ENCODE assay signal across 10 mouse cellular contexts in genomic region chr12:117627311-117627710, GRCm38 (mm10).
DNase-seq lines count a peak whose midpoint lies in the region; ATAC-seq lines count a peak whose summit lies in the region.
"Had no signal": no experiment of that assay in that cellular context is flagged by ENCODE, and none has a peak within 500 bp of the region (broad histone marks: within the 10 kb centered on the region; RNA-seq: fewer than 3 reads in every experiment).

No protein-coding gene starts in this region.

- 43% methylated on average over 2 of the region's 2 CpGs for WGBS in midbrain, embryonic 13.5 days
- WGBS in midbrain, embryonic 11.5 days: 57% methylated on average over 2 of the region's 2 CpGs
- WGBS in forebrain, embryonic 12.5 days: 25% methylated on average over 2 of the region's 2 CpGs
- WGBS in kidney, embryonic 14.5 days: 27% methylated on average over 2 of the region's 2 CpGs

- no peaks in the 10 kb centered on the region for H3K36me3 ChIP-seq in midbrain, embryonic 13.5 days
- H3K36me3 ChIP-seq in midbrain, embryonic 11.5 days (ENCODE audit: control insufficient read depth, insufficient read depth, low read length): no peaks in the 10 kb centered on the region
- no peaks in the 10 kb centered on the region for H3K36me3 ChIP-seq in forebrain, embryonic 12.5 days (replicated peaks)
- H3K36me3 ChIP-seq in kidney, embryonic 14.5 days (ENCODE audit: control insufficient read depth, insufficient read depth, low read length): no peaks in the 10 kb centered on the region
- H3K36me3 ChIP-seq: embryonic facial prominence, embryonic 13.5 days; G1E had no signal

- no peak overlapping the region for H3K9ac ChIP-seq in midbrain, embryonic 13.5 days (replicated peaks)
- H3K9ac ChIP-seq in midbrain, embryonic 11.5 days (ENCODE audit: low read length): no peak overlapping the region
- no peak overlapping the region for H3K9ac ChIP-seq in forebrain, embryonic 12.5 days
- H3K9ac ChIP-seq in kidney, embryonic 14.5 days (ENCODE audit: low read depth, low read length): no peak overlapping the region
- H3K9ac ChIP-seq: embryonic facial prominence, embryonic 13.5 days had no signal

- peaks cover 16% of the 10 kb centered on the region for H3K4me1 ChIP-seq in midbrain, embryonic 13.5 days (replicated peaks)
- no peaks in the 10 kb centered on the region for H3K4me1 ChIP-seq in midbrain, embryonic 11.5 days (ENCODE audit: control insufficient read depth, insufficient read depth, low read length)
- peaks cover 15% of the 10 kb centered on the region for H3K4me1 ChIP-seq in forebrain, embryonic 12.5 days
- no peaks in the 10 kb centered on the region; the same call in 1 of the 2 replicates for H3K4me1 ChIP-seq in kidney, embryonic 14.5 days (ENCODE audit: control insufficient read depth, insufficient read depth, low read length)
- H3K4me1 ChIP-seq: embryonic facial prominence, embryonic 13.5 days had no signal

- DNase-seq in midbrain, embryonic 11.5 days (ENCODE audit: low spot score, missing footprints): no peak
- peak; percentile 31 for DNase-seq in retina, embryonic 14.5 days (ENCODE audit: low spot score)
- DNase-seq in ovary, postnatal 10 days (ENCODE audit: low spot score): no peak
- no peak for DNase-seq in urinary bladder, postnatal 14 days (ENCODE audit: low spot score)
- DNase-seq: thymus, postnatal 25 days had no signal

- no peak overlapping the region for H3K4me2 ChIP-seq in midbrain, embryonic 13.5 days (replicated peaks)
- no peak overlapping the region for H3K4me2 ChIP-seq in midbrain, embryonic 11.5 days
- no peak overlapping the region for H3K4me2 ChIP-seq in forebrain, embryonic 12.5 days
- no peak overlapping the region for H3K4me2 ChIP-seq in kidney, embryonic 14.5 days (replicated peaks; ENCODE audit: low read depth, low read length)
- H3K4me2 ChIP-seq: embryonic facial prominence, embryonic 13.5 days had no signal

- no peak overlapping the region for H3K27ac ChIP-seq in midbrain, embryonic 13.5 days
- H3K27ac ChIP-seq in midbrain, embryonic 11.5 days (ENCODE audit: low read depth, low read length): no peak overlapping the region
- H3K27ac ChIP-seq in forebrain, embryonic 12.5 days: no peak overlapping the region
- H3K27ac ChIP-seq in kidney, embryonic 14.5 days (ENCODE audit: low read depth, low read length): no peak overlapping the region
- H3K27ac ChIP-seq: embryonic facial prominence, embryonic 13.5 days had no signal

- peak; percentile 82 for ATAC-seq in midbrain, embryonic 13.5 days
- no peak for ATAC-seq in midbrain, embryonic 11.5 days (ENCODE audit: low FRiP score)
- ATAC-seq in forebrain, embryonic 12.5 days (ENCODE audit: low FRiP score): peak; percentile 97
- 0 out of 2 replicates have a peak, but pooled peaks have one; percentile 60 for ATAC-seq in kidney, embryonic 14.5 days (ENCODE audit: low FRiP score, low TSS enrichment)

- H3K4me3 ChIP-seq in midbrain, embryonic 13.5 days (replicated peaks): no peak overlapping the region
- H3K4me3 ChIP-seq in midbrain, embryonic 11.5 days (ENCODE audit: low read depth, low read length): no peak overlapping the region
- no peak overlapping the region for H3K4me3 ChIP-seq in forebrain, embryonic 12.5 days (replicated peaks)
- H3K4me3 ChIP-seq in kidney, embryonic 14.5 days (ENCODE audit: low read length): no peak overlapping the region
- H3K4me3 ChIP-seq: embryonic facial prominence, embryonic 13.5 days had no signal

- H3K9me3 ChIP-seq in midbrain, embryonic 13.5 days: no peaks in the 10 kb centered on the region
- H3K9me3 ChIP-seq in midbrain, embryonic 11.5 days (ENCODE audit: control insufficient read depth, low read length): no peaks in the 10 kb centered on the region
- no peaks in the 10 kb centered on the region for H3K9me3 ChIP-seq in forebrain, embryonic 12.5 days
- no peaks in the 10 kb centered on the region for H3K9me3 ChIP-seq in kidney, embryonic 14.5 days (ENCODE audit: control insufficient read depth, low read length)
- H3K9me3 ChIP-seq: embryonic facial prominence, embryonic 13.5 days had no signal

- H3K27me3 ChIP-seq in midbrain, embryonic 13.5 days: no peaks in the 10 kb centered on the region
- no peaks in the 10 kb centered on the region for H3K27me3 ChIP-seq in midbrain, embryonic 11.5 days (ENCODE audit: control insufficient read depth, insufficient read depth, low read length)
- H3K27me3 ChIP-seq in forebrain, embryonic 12.5 days: peaks cover 25% of the 10 kb centered on the region
- H3K27me3 ChIP-seq in kidney, embryonic 14.5 days (ENCODE audit: control insufficient read depth, insufficient read depth, low read length): no peaks in the 10 kb centered on the region
- H3K27me3 ChIP-seq: embryonic facial prominence, embryonic 13.5 days had no signal
